Mouse (Mus musculus) midbrain, embryonic 15.5 days (tissue): ENCODE data around the gene 2200002J24Rik. TPM values are rescaled to one million over a fixed set of nuclear protein-coding genes. Genes with fewer than 3 reads are reported as not detected.

Experiments
- ATAC-seq: fragments of 200-750 bp; cut with Nextera tagmentation; replicated peaks from 2 replicates; pipeline ENCODE4 v1.8.0; 2017; ENCODE audit warnings: moderate TSS enrichment
- H3K27ac ChIP-seq: fragments of 300-500 bp; sonication (generic); 2 replicates; pipeline ENCODE4 v1.5.1; 2015; ENCODE audit warnings: mild to moderate bottlenecking, inconsistent platforms
- H3K27me3 ChIP-seq: fragments of 300-500 bp; sonication (generic); replicated peaks from 2 replicates; pipeline ENCODE4 v1.6.1; 2015; ENCODE audit warnings: inconsistent platforms
- H3K36me3 ChIP-seq: fragments of 300-500 bp; sonication (generic); replicated peaks from 2 replicates; pipeline ENCODE4 v1.6.1; 2015; ENCODE audit warnings: inconsistent platforms
- H3K4me1 ChIP-seq: fragments of 300-500 bp; sonication (generic); 2 replicates; pipeline ENCODE4 v1.6.1; 2015; ENCODE audit warnings: inconsistent platforms
- H3K4me2 ChIP-seq: fragments of 300-500 bp; sonication (generic); 2 replicates; pipeline ENCODE4 v1.6.1; 2015; ENCODE audit warnings: inconsistent platforms, mild to moderate bottlenecking, moderate library complexity
- H3K4me3 ChIP-seq: fragments of 300-500 bp; sonication (generic); 2 replicates; pipeline ENCODE4 v1.5.1; 2015; ENCODE audit warnings: mild to moderate bottlenecking, inconsistent platforms
- H3K9ac ChIP-seq: fragments of 300-500 bp; sonication (generic); 2 replicates; pipeline ENCODE4 v1.6.1; 2015; ENCODE audit warnings: mild to moderate bottlenecking, inconsistent platforms
- H3K9me3 ChIP-seq: fragments of 300-500 bp; sonication (generic); 2 replicates; pipeline ENCODE4 v1.6.1; 2016; ENCODE audit warnings: inconsistent platforms
- WGBS: fragments of 180-500 bp; shearing (Covaris S2); methylation state at CpG from one replicate; pipeline ENCODE4 v1.1.7; 2015; ENCODE audit warnings: mixed read lengths; 5-methylcytosine and 5-hydroxymethylcytosine counted together
- polyA plus RNA-seq: library from polyadenylated mRNA; unstranded; fragments of >200 nt; fragmentation: Nextera tagmentation; extraction: Ambion mirVana; gene quantifications from 2 replicates; pipeline ENCODE4 v1.2.1, GENCODE M21; 2015

2200002J24Rik gene
- polyA plus RNA-seq, 1 experiment from 2014 or later: not detected

GRCm38 (mm10) chr7:30706214-30706882 is 7.6 kb downstream of the 2200002J24Rik start:
- no peak overlapping the region for H3K27ac ChIP-seq
- no peak for ATAC-seq
- H3K4me1 ChIP-seq: no peaks in the 10 kb centered on the region
- 87% methylated on average over 8 of the region's 8 CpGs for WGBS
- no peak overlapping the region for H3K4me3 ChIP-seq
- H3K4me2 ChIP-seq: no peak overlapping the region
- no peaks in the 10 kb centered on the region for H3K9me3 ChIP-seq
- no peaks in the 10 kb centered on the region for H3K36me3 ChIP-seq
- no peak overlapping the region for H3K9ac ChIP-seq
- no peaks in the 10 kb centered on the region for H3K27me3 ChIP-seq

- Histone ChIP-seq H3K4me1 (no peaks in the 10 kb centered on the region), H3K9me3 (no peaks in the 10 kb centered on the region), H3K36me3 (no peaks in the 10 kb centered on the region), H3K9ac (no peak overlapping the region), H3K4me3 (no peak overlapping the region), H3K4me2 (no peak overlapping the region), H3K27ac (no peak overlapping the region), H3K27me3 (no peaks in the 10 kb centered on the region)
- ATAC-seq: no peak
- 88% methylated on average over 1 of the region's 1 CpGs for WGBS
Observed at GRCm38 (mm10) chr7:30707441-30707840, 8.7 kb downstream of the 2200002J24Rik start.

GRCm38 (mm10) chr7:30711942-30712341 is 13.2 kb downstream of the 2200002J24Rik start, which contains the start of gene Atp4a:
TSS of gene Atp4a (plus strand) at chr7:30712209.
- peaks cover 14% of the 10 kb centered on the region for H3K27me3 ChIP-seq
- H3K9ac ChIP-seq: no peak within 1 kb of the TSS
- 87% methylated on average over 3 of the region's 3 CpGs for WGBS
- no peak within 1 kb of the TSS for H3K27ac ChIP-seq
- no peak within 1 kb of the TSS for H3K4me2 ChIP-seq
- H3K4me3 ChIP-seq: no peak within 1 kb of the TSS
- no peaks in the 10 kb centered on the region for H3K9me3 ChIP-seq
- no peaks in the 10 kb centered on the region for H3K36me3 ChIP-seq
- ATAC-seq: no peak
- peaks cover 3% of the 10 kb centered on the region; the same call in 1 of the 2 replicates for H3K4me1 ChIP-seq

GRCm38 (mm10) chr7:30717006-30717715 is 18.4 kb downstream of the 2200002J24Rik start:
- peak overlapping the region; percentile 62 for H3K4me2 ChIP-seq
- no peaks in the 10 kb centered on the region for H3K9me3 ChIP-seq
- peaks cover 24% of the 10 kb centered on the region for H3K27me3 ChIP-seq
- H3K4me1 ChIP-seq: peaks cover 14% of the 10 kb centered on the region
- peak; percentile 94 for ATAC-seq
- peak overlapping the region; percentile 47 for H3K9ac ChIP-seq
- H3K4me3 ChIP-seq: peak overlapping the region; percentile 37
- H3K27ac ChIP-seq: no peak overlapping the region
- 1% methylated on average over 43 of the region's 43 CpGs for WGBS
- no peaks in the 10 kb centered on the region for H3K36me3 ChIP-seq

- H3K27ac ChIP-seq: no peak overlapping the region
- H3K9ac ChIP-seq: peak overlapping the region; percentile 47
- peak overlapping the region; percentile 62 for H3K4me2 ChIP-seq
- no peak for ATAC-seq
- WGBS: 8% methylated on average over 14 of the region's 14 CpGs
- peak overlapping the region; percentile 37 for H3K4me3 ChIP-seq
- no peaks in the 10 kb centered on the region for H3K36me3 ChIP-seq
- H3K27me3 ChIP-seq: peaks cover 24% of the 10 kb centered on the region
- H3K9me3 ChIP-seq: no peaks in the 10 kb centered on the region
- peaks cover 14% of the 10 kb centered on the region for H3K4me1 ChIP-seq
Observed at GRCm38 (mm10) chr7:30717716-30718046, 19.0 kb downstream of the 2200002J24Rik start.

GRCm38 (mm10) chr7:30719669-30720068 is 20.9 kb downstream of the 2200002J24Rik start:
- H3K9me3 ChIP-seq: no peaks in the 10 kb centered on the region
- H3K27ac ChIP-seq: no peak overlapping the region
- H3K4me3 ChIP-seq: no peak overlapping the region
- no peaks in the 10 kb centered on the region for H3K36me3 ChIP-seq
- peaks cover 23% of the 10 kb centered on the region for H3K27me3 ChIP-seq
- no peak overlapping the region for H3K4me2 ChIP-seq
- H3K9ac ChIP-seq: no peak overlapping the region
- 93% methylated on average over 5 of the region's 5 CpGs for WGBS
- no peak for ATAC-seq
- H3K4me1 ChIP-seq: peaks cover 14% of the 10 kb centered on the region

GRCm38 (mm10) chr7:30721286-30721685 is 22.6 kb downstream of the 2200002J24Rik start:
- H3K4me3 ChIP-seq: no peak overlapping the region
- no peak overlapping the region for H3K4me2 ChIP-seq
- no peak for ATAC-seq
- peaks cover 17% of the 10 kb centered on the region for H3K27me3 ChIP-seq
- H3K9me3 ChIP-seq: no peaks in the 10 kb centered on the region
- no peak overlapping the region for H3K9ac ChIP-seq
- WGBS: 73% methylated on average over 7 of the region's 7 CpGs
- H3K27ac ChIP-seq: no peak overlapping the region
- H3K36me3 ChIP-seq: no peaks in the 10 kb centered on the region
- H3K4me1 ChIP-seq: peaks cover 14% of the 10 kb centered on the region

- H3K36me3 ChIP-seq: no peaks in the 10 kb centered on the region; the same call in 1 of the 2 replicates
- H3K4me3 ChIP-seq: no peak overlapping the region
- no peak overlapping the region for H3K27ac ChIP-seq
- WGBS: 78% methylated on average over 6 of the region's 6 CpGs
- no peak for ATAC-seq
- no peak overlapping the region for H3K4me2 ChIP-seq
- H3K4me1 ChIP-seq: peaks cover 8% of the 10 kb centered on the region
- H3K9ac ChIP-seq: no peak overlapping the region
- no peaks in the 10 kb centered on the region for H3K9me3 ChIP-seq
- H3K27me3 ChIP-seq: no peaks in the 10 kb centered on the region
Observed at GRCm38 (mm10) chr7:30723274-30723953, 24.7 kb downstream of the 2200002J24Rik start.

- Histone ChIP-seq H3K4me1 (peaks cover 30% of the 10 kb centered on the region), H3K9ac (peak overlapping the region; percentile 87), H3K27ac (no peak overlapping the region), H3K4me3 (peak overlapping the region; percentile 61), H3K9me3 (no peaks in the 10 kb centered on the region), H3K36me3 (no peaks in the 10 kb centered on the region; the same call in 1 of the 2 replicates), H3K4me2 (peak overlapping the region; percentile 66), H3K27me3 (no peaks in the 10 kb centered on the region)
- ATAC-seq: no peak
- 89% methylated on average over 6 of the region's 6 CpGs for WGBS
Observed at GRCm38 (mm10) chr7:30728214-30728613, 29.5 kb downstream of the 2200002J24Rik start.

GRCm38 (mm10) chr7:30728739-30729395 is 30.1 kb downstream of the 2200002J24Rik start:
- Histone ChIP-seq H3K36me3 (no peaks in the 10 kb centered on the region; the same call in 1 of the 2 replicates), H3K9ac (peak overlapping the region; percentile 87), H3K27ac (peak overlapping the region; percentile 89), H3K4me1 (peaks cover 30% of the 10 kb centered on the region), H3K4me2 (peak overlapping the region; percentile 66), H3K27me3 (no peaks in the 10 kb centered on the region), H3K4me3 (peak overlapping the region; percentile 61), H3K9me3 (no peaks in the 10 kb centered on the region)
- ATAC-seq: peak; percentile 57; the same call in 1 of the 2 replicates
- 8% methylated on average over 26 of the region's 26 CpGs for WGBS

- peak; percentile 97 for ATAC-seq
- Histone ChIP-seq H3K27me3 (no peaks in the 10 kb centered on the region), H3K4me1 (peaks cover 30% of the 10 kb centered on the region), H3K27ac (peak within 1 kb of the TSS; percentile 89), H3K4me3 (peak within 1 kb of the TSS; percentile 61), H3K36me3 (peaks cover 6% of the 10 kb centered on the region; the same call in 1 of the 2 replicates), H3K9me3 (no peaks in the 10 kb centered on the region), H3K9ac (peak within 1 kb of the TSS; percentile 87), H3K4me2 (peak within 1 kb of the TSS; percentile 66)
- WGBS: under 1% methylated on average over 60 of the region's 60 CpGs
Observed at GRCm38 (mm10) chr7:30729396-30730063, 30.8 kb downstream of the 2200002J24Rik start, which contains the start of gene Tmem147. TSS of gene Tmem147 (minus strand) at chr7:30729540.
